Mouse (Mus musculus): ENCODE data around the gene Saxo1.
A peak's percentile ranks its signal among the peaks of the same experiment; 100 is the strongest.

Gene Saxo1

GRCm38 (mm10) chr4:86527162-86528136 lies 30.7 kb downstream of the Saxo1 start:
- DNase-seq (ENCODE audit: inconsistent ontology term), result peak; percentile 89

DNA sequence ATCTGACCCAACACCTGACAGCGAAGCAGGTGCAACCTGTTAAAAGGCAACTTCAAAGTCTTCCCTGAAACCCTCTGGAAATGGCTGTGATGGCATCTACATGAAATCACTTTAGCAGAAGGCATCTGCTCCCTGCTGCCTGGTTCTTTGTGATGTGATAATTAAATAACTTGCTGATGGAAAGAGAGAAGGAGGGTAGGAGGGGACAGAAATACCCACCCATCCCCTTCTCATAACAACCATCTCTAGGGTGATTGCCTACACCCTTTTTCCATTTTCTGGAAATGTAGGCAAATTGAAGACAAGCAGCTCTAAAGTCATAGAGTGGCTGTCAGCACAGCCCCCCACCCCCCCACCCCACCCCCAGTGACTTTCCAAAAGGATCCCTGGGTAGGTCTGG lies 33.6 kb downstream of the Saxo1 start:
- DNase-seq (ENCODE audit: inconsistent ontology term), result no peak

GRCm38 (mm10) chr4:86523771-86524170 lies 34.4 kb downstream of the Saxo1 start:
- no peak for DNase-seq (ENCODE audit: inconsistent ontology term)

DNA sequence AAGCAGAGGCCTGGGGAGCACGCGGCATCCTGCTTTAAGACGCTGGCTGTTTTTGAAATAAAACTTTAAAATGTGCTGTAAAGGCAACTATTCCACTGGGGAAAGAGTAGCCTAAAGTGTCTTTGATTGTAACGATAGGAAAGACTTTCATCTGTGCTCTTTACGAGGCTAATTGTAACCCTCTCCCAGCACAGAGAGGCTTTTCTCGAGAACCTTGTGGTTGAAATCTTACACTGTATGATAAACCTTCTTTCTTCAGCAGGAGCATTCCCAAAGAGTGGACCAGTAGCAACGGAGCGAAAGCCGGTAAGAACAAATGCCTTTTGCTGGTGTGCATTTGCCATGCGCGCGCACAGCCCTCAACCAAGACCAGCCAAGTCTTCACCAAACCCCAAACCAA lies 37.4 kb downstream of the Saxo1 start:
- no peak for DNase-seq (ENCODE audit: inconsistent ontology term)

- no peak for DNase-seq (ENCODE audit: inconsistent ontology term)
Observed at GRCm38 (mm10) chr4:86519953-86520352, 38.2 kb downstream of the Saxo1 start.

GRCm38 (mm10) chr4:86504656-86505055 lies 53.5 kb downstream of the Saxo1 start:
- DNase-seq (ENCODE audit: inconsistent ontology term), result no peak

DNA sequence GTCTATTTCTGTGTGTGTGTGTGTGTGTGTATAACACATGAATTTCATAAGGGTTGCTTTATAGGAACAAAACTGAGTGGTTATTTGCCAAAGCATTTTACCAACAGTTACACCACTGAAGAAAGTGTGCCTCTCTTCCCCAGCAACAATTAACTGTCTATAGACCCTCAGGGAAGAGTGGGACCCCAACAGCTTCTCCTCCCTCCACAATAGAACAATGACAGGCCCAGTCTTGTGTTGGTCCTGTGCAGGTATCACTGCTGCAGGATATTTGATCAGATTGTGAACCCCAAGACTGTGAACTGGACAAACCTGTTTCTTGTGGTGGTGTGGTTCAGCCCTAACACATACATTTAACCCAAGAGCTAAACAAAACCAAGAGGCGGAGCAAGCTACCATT lies 58.6 kb downstream of the Saxo1 start:
- DNase-seq (ENCODE audit: inconsistent ontology term), result no peak

- no peak for DNase-seq (ENCODE audit: inconsistent ontology term)
Observed at GRCm38 (mm10) chr4:86498754-86499153, 59.4 kb downstream of the Saxo1 start.

GRCm38 (mm10) chr4:86489128-86489527 lies 69.0 kb downstream of the Saxo1 start:
- no peak for DNase-seq (ENCODE audit: inconsistent ontology term)

- no peak for DNase-seq (ENCODE audit: inconsistent ontology term)
Observed at GRCm38 (mm10) chr4:86486901-86487300, 71.2 kb downstream of the Saxo1 start.

GRCm38 (mm10) chr4:86486491-86486890 lies 71.6 kb downstream of the Saxo1 start:
- DNase-seq (ENCODE audit: inconsistent ontology term), result no peak

DNA sequence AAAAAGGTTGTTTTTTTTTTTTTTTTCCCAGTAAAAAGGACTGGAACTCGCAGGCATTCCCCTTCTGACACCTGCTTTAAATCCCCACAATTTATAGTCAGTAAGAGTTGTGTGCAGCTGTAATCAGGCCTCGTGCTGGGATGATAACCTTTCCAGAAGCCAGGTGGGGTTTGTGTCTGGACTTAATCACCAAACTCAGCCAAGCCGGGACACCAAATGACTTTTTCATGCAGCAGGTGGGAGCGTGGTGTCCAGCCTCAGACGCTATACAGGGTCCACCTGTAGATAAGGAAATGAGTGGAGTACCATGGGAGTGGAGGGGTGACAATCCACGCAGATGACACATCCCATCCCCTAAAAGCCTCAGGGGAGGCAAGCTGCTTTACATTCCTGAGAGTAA lies 73.1 kb downstream of the Saxo1 start:
- no peak for DNase-seq (ENCODE audit: inconsistent ontology term)

GRCm38 (mm10) chr4:86483686-86484085 lies 74.4 kb downstream of the Saxo1 start:
- DNase-seq (ENCODE audit: inconsistent ontology term), result no peak

GRCm38 (mm10) chr4:86483013-86483615 lies 75.0 kb downstream of the Saxo1 start:
- peak; percentile 57 for DNase-seq (ENCODE audit: inconsistent ontology term)

DNA sequence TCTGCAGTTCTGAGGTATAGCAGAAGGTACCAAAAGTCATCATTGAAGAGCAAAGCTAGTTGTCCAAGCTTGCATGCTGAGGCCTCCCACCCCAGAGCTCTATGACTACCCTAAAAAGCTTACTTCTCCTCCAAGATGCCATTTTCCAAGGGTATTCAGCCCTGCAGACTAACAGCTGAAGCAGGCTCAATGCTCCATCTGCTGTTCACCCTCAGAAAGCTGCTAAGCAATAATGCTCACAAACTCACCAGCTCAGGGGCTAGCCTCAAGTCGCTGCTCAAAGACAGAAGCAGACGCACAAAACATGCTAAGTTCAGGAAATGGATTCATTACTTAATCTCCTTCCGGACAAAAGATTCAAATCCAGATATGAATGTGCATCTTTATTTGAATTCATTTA lies 77.2 kb downstream of the Saxo1 start:
- DNase-seq (ENCODE audit: inconsistent ontology term), result no peak

DNA sequence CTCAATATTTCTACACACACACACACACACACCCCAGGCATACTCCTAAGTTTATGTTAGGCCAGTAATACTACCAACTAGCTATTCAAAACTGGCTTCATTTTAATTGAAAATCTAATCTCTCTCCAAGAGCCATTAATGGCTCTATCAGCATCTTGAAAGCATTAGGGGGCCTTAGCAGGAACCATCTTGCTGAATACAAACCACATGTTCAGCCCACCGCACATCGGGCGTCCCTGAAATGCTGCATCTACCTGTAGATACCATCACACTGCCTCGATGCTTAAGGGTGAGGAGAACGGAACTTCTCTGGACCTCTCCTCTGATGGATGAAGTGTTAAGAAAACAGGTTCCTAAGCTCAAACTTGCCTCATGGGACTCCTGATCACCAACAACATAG lies 93.3 kb downstream of the Saxo1 start:
- DNase-seq (ENCODE audit: inconsistent ontology term), result no peak

DNA sequence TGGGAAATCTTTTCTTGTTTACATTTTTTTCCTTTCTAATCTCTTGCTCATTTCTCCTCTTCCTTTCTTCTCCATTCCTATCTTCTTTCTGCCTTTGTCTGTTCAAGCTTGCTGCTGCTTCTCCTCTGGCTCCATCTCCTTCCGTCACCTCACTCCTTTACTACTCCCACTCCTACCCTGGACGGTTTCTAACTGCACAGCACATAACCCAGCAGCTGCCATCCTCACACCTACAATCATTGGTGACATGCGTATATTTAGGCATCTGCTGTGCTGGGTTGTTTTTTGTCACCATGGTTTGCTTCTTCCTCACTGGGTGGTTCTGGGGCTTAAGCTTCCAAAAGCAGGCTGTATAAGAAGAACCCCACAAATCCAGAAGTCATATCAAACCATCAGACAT lies 107.7 kb downstream of the Saxo1 start:
- DNase-seq (ENCODE audit: inconsistent ontology term), result no peak

- no peak for DNase-seq (ENCODE audit: inconsistent ontology term)
Observed at GRCm38 (mm10) chr4:86436336-86436735, 121.8 kb downstream of the Saxo1 start.

GRCm38 (mm10) chr4:86435631-86436030 lies 122.5 kb downstream of the Saxo1 start:
- no peak for DNase-seq (ENCODE audit: inconsistent ontology term)

- DNase-seq (ENCODE audit: inconsistent ontology term), result no peak
Observed at GRCm38 (mm10) chr4:86428091-86428745, 129.9 kb downstream of the Saxo1 start.

DNA sequence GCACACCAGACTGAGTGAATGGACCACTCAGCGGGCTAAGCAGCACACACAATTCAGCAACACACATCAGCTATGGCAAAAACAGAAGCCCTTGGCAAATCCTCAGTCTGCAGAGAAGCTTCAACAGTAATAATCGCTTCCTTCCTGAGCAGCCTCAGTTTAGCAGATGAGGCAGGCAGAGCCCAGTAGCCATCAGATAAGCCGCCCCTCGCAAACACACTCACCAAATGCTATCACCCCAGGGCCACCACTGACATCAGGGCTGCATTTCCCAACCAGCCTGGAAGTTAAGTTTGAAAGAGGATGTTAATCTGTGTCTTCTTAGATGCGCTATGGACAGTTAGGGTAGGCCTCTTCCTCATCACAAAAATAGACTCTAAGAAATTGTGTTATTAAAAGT lies 130.8 kb downstream of the Saxo1 start:
- no peak for DNase-seq (ENCODE audit: inconsistent ontology term)

DNA sequence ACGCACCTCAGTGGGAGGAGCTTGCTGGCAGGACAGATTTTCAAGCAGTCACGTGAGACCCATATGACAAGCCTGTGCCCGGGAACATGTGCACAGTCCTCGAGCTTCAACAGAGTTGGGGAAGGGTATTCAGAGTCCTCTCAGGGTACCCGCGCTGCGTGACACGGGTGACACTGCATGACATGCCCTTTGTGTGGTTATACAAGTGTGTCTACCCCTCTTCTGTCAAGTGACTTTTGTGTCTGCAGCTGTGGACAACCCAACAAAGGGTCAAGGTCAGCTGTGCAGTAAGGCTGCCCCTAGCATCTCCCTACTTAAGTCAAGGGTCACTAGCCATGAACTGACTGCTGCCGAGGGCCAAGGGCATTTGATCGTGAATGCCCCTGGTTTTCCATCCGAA lies 131.6 kb downstream of the Saxo1 start:
- no peak for DNase-seq (ENCODE audit: inconsistent ontology term)

DNA sequence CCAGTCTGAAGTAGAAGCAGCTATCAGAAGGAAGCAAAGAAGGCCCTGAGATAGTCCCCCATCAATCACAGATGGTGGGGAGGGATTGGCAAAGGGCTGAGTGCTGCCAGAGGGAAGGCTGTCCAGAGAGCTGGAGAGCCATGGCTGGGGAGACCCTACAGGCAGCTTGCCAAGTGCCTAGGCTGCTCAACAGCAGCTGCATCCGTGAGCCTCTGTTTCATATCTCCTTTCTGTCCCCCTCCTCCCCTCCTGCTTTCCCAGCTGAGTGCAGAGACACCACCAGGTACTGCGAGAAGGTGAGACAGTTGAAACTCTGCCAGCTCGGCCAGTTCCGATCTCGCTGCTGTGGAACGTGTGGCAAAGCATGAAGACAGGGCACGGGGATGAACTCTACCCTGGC lies 132.5 kb downstream of the Saxo1 start:
- no peak for DNase-seq (ENCODE audit: inconsistent ontology term)
